Mouse (Mus musculus) hindbrain, embryonic 11.5 days (tissue): ENCODE results near the gene Pdlim7. TPM values are rescaled to one million over a fixed set of nuclear protein-coding genes. Genes with fewer than 3 reads are reported as not detected.

Source experiments
- ATAC-seq: fragments of 200-750 bp; cut with Nextera tagmentation; 2 replicates; pipeline ENCODE4 v1.8.0; 2017; ENCODE audit warnings: mild to moderate bottlenecking, moderate TSS enrichment, moderate library complexity; ENCODE audit not compliant: low FRiP score
- DNase-seq: peaks from one replicate; pipeline ENCODE4 v3.0.0-alpha.2; 2015; ENCODE audit warnings: low spot score
- H3K27ac ChIP-seq: fragments of 300-500 bp; sonication (generic); 2 replicates; pipeline ENCODE4 v1.5.1; 2014; ENCODE audit warnings: mild to moderate bottlenecking, low read depth, low read length
- H3K27me3 ChIP-seq: fragments of 300-500 bp; sonication (generic); 2 replicates; pipeline ENCODE4 v1.6.1; 2014; ENCODE audit warnings: mild to moderate bottlenecking, low read length, moderate library complexity, mixed read lengths; ENCODE audit not compliant: control insufficient read depth, insufficient read depth
- H3K36me3 ChIP-seq: fragments of 300-500 bp; sonication (generic); 2 replicates; pipeline ENCODE4 v1.6.1; 2014; ENCODE audit warnings: mild to moderate bottlenecking, low read length, moderate library complexity, mixed read lengths; ENCODE audit not compliant: control insufficient read depth, insufficient read depth
- H3K4me1 ChIP-seq: fragments of 300-500 bp; sonication (generic); replicated peaks from 2 replicates; pipeline ENCODE4 v1.6.1; 2014; ENCODE audit warnings: low read length, mixed read lengths; ENCODE audit not compliant: control insufficient read depth, insufficient read depth
- H3K4me2 ChIP-seq: fragments of 300-500 bp; sonication (generic); replicated peaks from 2 replicates; pipeline ENCODE4 v1.6.1; 2014; ENCODE audit warnings: mild to moderate bottlenecking, low read depth, low read length
- H3K4me3 ChIP-seq: fragments of 300-500 bp; sonication (generic); 2 replicates; pipeline ENCODE4 v1.5.1; 2014; ENCODE audit warnings: low read depth, low read length
- H3K9ac ChIP-seq: fragments of 300-500 bp; sonication (generic); 2 replicates; pipeline ENCODE4 v1.6.1; 2014; ENCODE audit warnings: low read depth, low read length
- H3K9me3 ChIP-seq: fragments of 300-500 bp; sonication (generic); 2 replicates; pipeline ENCODE4 v1.6.1; 2016; ENCODE audit warnings: low read length; ENCODE audit not compliant: control insufficient read depth
- WGBS: fragments of 180-500 bp; shearing (Covaris S2); extraction: QIAGEN DNeasy Blood & Tissue Kit; methylation state at CpG from one replicate; pipeline ENCODE4 v1.1.7; 2014; 5-methylcytosine and 5-hydroxymethylcytosine counted together
- polyA plus RNA-seq: library from polyadenylated mRNA; unstranded; fragments of >200 nt; fragmentation: Nextera tagmentation; extraction: Ambion mirVana; gene quantifications from 2 replicates; pipeline ENCODE4 v1.2.1, GENCODE M21; 2014

Pdlim7 gene
- polyA plus RNA-seq, 1 experiment from 2014 or later = 152 TPM

- peaks cover 9% of the 10 kb centered on the region for H3K36me3 ChIP-seq
- DNase-seq (peak; percentile 97), ATAC-seq (peak; percentile 65)
- peak overlapping the region; percentile 83 for H3K9ac ChIP-seq
- peaks cover 3% of the 10 kb centered on the region; the same call in 1 of the 2 replicates for H3K27me3 ChIP-seq
- peak overlapping the region; percentile 49 for H3K4me3 ChIP-seq
- H3K4me1 ChIP-seq = peaks cover 42% of the 10 kb centered on the region
- H3K4me2 ChIP-seq = peak overlapping the region; percentile 99
- H3K27ac ChIP-seq = peak overlapping the region; percentile 89
- H3K9me3 ChIP-seq = no peaks in the 10 kb centered on the region
- WGBS = 1% methylated on average over 52 of the region's 54 CpGs
These were observed 42.2 kb downstream of the Pdlim7 start for GRCm38 (mm10) chr13:55471156-55471818.

- DNase-seq = peak; percentile 43
- no peaks in the 10 kb centered on the region for H3K9me3 ChIP-seq
- peaks cover 2% of the 10 kb centered on the region; the same call in 1 of the 2 replicates for H3K27me3 ChIP-seq
- no peak overlapping the region for H3K27ac ChIP-seq
- no peak overlapping the region for H3K4me3 ChIP-seq
- peaks cover 44% of the 10 kb centered on the region for H3K4me1 ChIP-seq
- no peak overlapping the region for H3K4me2 ChIP-seq
- no peak overlapping the region; the same call in 1 of the 2 replicates for H3K9ac ChIP-seq
- ATAC-seq = no peak
- WGBS = 55% methylated on average over 9 of the region's 9 CpGs
- H3K36me3 ChIP-seq = 0 out of 2 replicates have a peak, but pooled peaks cover 4% of the 10 kb centered on the region
These were observed 43.1 kb downstream of the Pdlim7 start for GRCm38 (mm10) chr13:55470372-55470771.

GRCm38 (mm10) chr13:55468851-55469560 is 44.5 kb downstream of the Pdlim7 start:
- ATAC-seq (no peak), DNase-seq (peak; percentile 52)
- no peak overlapping the region for H3K4me2 ChIP-seq
- H3K27ac ChIP-seq = no peak overlapping the region
- peaks cover 38% of the 10 kb centered on the region for H3K4me1 ChIP-seq
- H3K9me3 ChIP-seq = no peaks in the 10 kb centered on the region
- peak overlapping the region; percentile 1; the same call in 1 of the 2 replicates for H3K9ac ChIP-seq
- WGBS = 45% methylated on average over 13 of the region's 13 CpGs
- no peaks in the 10 kb centered on the region for H3K36me3 ChIP-seq
- peaks cover 2% of the 10 kb centered on the region; the same call in 1 of the 2 replicates for H3K27me3 ChIP-seq
- no peak overlapping the region for H3K4me3 ChIP-seq

GRCm38 (mm10) chr13:55465830-55466440 is 47.5 kb downstream of the Pdlim7 start:
- H3K9me3 ChIP-seq = no peaks in the 10 kb centered on the region

GRCm38 (mm10) chr13:55465184-55465583 is 48.3 kb downstream of the Pdlim7 start:
- H3K4me1 ChIP-seq = peaks cover 24% of the 10 kb centered on the region
- peak overlapping the region; percentile 96 for H3K27ac ChIP-seq
- H3K4me3 ChIP-seq = peak overlapping the region; percentile 62
- ATAC-seq (peak; percentile 45; the same call in 1 of the 2 replicates), DNase-seq (peak; percentile 58)
- H3K9me3 ChIP-seq = no peaks in the 10 kb centered on the region
- 10% methylated on average over 3 of the region's 3 CpGs for WGBS
- H3K36me3 ChIP-seq = 0 out of 2 replicates have a peak, but pooled peaks cover 2% of the 10 kb centered on the region
- H3K4me2 ChIP-seq = peak overlapping the region; percentile 91
- H3K9ac ChIP-seq = peak overlapping the region; percentile 80
- H3K27me3 ChIP-seq = peaks cover 2% of the 10 kb centered on the region; the same call in 1 of the 2 replicates

More at GRCm38 (mm10) chr13:55465830-55466440, 47.5 kb downstream of the Pdlim7 start:
- Histone ChIP-seq H3K27me3 (peaks cover 2% of the 10 kb centered on the region; the same call in 1 of the 2 replicates), H3K4me3 (0 out of 2 replicates have a peak overlapping the region, but pooled peaks have one; percentile 6), H3K27ac (peak overlapping the region; percentile 96; the same call in 1 of the 2 replicates), H3K4me1 (peaks cover 30% of the 10 kb centered on the region), H3K4me2 (peak overlapping the region; percentile 91; the same call in 1 of the 2 replicates), H3K9ac (peak overlapping the region; percentile 80), H3K36me3 (0 out of 2 replicates have a peak, but pooled peaks cover 1% of the 10 kb centered on the region)
- ATAC-seq (no peak), DNase-seq (no peak)
- WGBS = 70% methylated on average over 5 of the region's 5 CpGs

- Histone ChIP-seq H3K9ac (peak within 1 kb of the TSS; percentile 80), H3K4me1 (peaks cover 20% of the 10 kb centered on the region), H3K4me2 (peak within 1 kb of the TSS; percentile 91), H3K27ac (peak within 1 kb of the TSS; percentile 96), H3K36me3 (0 out of 2 replicates have a peak, but pooled peaks cover 6% of the 10 kb centered on the region), H3K4me3 (peak within 1 kb of the TSS; percentile 62), H3K27me3 (peaks cover 2% of the 10 kb centered on the region; the same call in 1 of the 2 replicates), H3K9me3 (no peaks in the 10 kb centered on the region)
- WGBS = under 1% methylated on average over 78 of the region's 84 CpGs
- DNase-seq = peak; percentile 90
- peak; percentile 86 for ATAC-seq
These were observed 49.2 kb downstream of the Pdlim7 start, which contains the start of gene Prr7 for GRCm38 (mm10) chr13:55464027-55464884. Gene Prr7 (plus strand): TSS chr13:55464267.

GRCm38 (mm10) chr13:55463399-55464026 is 50.0 kb downstream of the Pdlim7 start:
- Histone ChIP-seq H3K27me3 (peaks cover 2% of the 10 kb centered on the region; the same call in 1 of the 2 replicates), H3K9me3 (no peaks in the 10 kb centered on the region), H3K27ac (peak overlapping the region; percentile 96), H3K4me1 (peaks cover 20% of the 10 kb centered on the region), H3K4me3 (peak overlapping the region; percentile 62), H3K4me2 (peak overlapping the region; percentile 91), H3K36me3 (0 out of 2 replicates have a peak, but pooled peaks cover 6% of the 10 kb centered on the region), H3K9ac (peak overlapping the region; percentile 80)
- ATAC-seq (no peak; the same call in 1 of the 2 replicates), DNase-seq (peak; percentile 34)
- WGBS = 9% methylated on average over 14 of the region's 14 CpGs
